In genomic region chr15:102999183-102999831, GRCm38 (mm10) we compare ENCODE assay signal across 8 mouse cellular contexts. TPM values are rescaled to one million over a fixed set of nuclear protein-coding genes. Genes with fewer than 3 reads are reported as not detected.
DNase-seq lines count a peak whose midpoint lies in the region; ATAC-seq and TF ChIP-seq lines count a peak whose summit lies in the region.

No protein-coding gene starts in this region.

- no peak overlapping the region for H3K9ac ChIP-seq in lung, postnatal 0 days (replicated peaks; ENCODE audit: low read depth)

- no peaks in the 10 kb centered on the region for H3K9me3 ChIP-seq in heart, embryonic 10.5 days
- no peaks in the 10 kb centered on the region for H3K9me3 ChIP-seq in lung, postnatal 0 days (ENCODE audit: low read length)

- H3K27ac ChIP-seq in heart, embryonic 10.5 days, result peak overlapping the region; percentile 60; the same call in 1 of the 2 replicates
- no peak overlapping the region for H3K27ac ChIP-seq in lung, postnatal 0 days (ENCODE audit: low read length)

- peak overlapping the region; percentile 68 for H3K4me2 ChIP-seq in lung, postnatal 0 days (replicated peaks; ENCODE audit: low read depth, low read length)

- peaks cover 32% of the 10 kb centered on the region for H3K4me1 ChIP-seq in heart, embryonic 10.5 days
- no peaks in the 10 kb centered on the region for H3K4me1 ChIP-seq in lung, postnatal 0 days (ENCODE audit: insufficient read depth, low read depth, low read length)

- peak overlapping the region; percentile 63 for H3K4me3 ChIP-seq in heart, embryonic 10.5 days
- H3K4me3 ChIP-seq in lung, postnatal 0 days (ENCODE audit: low read depth, low read length), result peak overlapping the region; percentile 31

- DNase-seq in urinary bladder, adult 2 months (ENCODE audit: low spot score), result peak; percentile 70
- DNase-seq in urinary bladder, postnatal 10 days (ENCODE audit: low spot score), result no peak
- DNase-seq in embryo, embryonic 9.5 days (ENCODE audit: extremely low spot score), result peak; percentile 82
- DNase-seq in heart, embryonic 10.5 days (ENCODE audit: low spot score), result no peak
- DNase-seq in kidney, adult 8-10 months, result peak; percentile 89 to 93
- DNase-seq in lung, postnatal 0 days (ENCODE audit: low spot score), result peak; percentile 42
- peak; percentile 95 for DNase-seq in skeletal muscle tissue, adult 2 months (ENCODE audit: low read depth, low spot score)

- peaks cover 100% of the 10 kb centered on the region for H3K27me3 ChIP-seq in heart, embryonic 10.5 days (ENCODE audit: insufficient read depth, poor library complexity, severe bottlenecking)
- H3K27me3 ChIP-seq in lung, postnatal 0 days (replicated peaks; ENCODE audit: insufficient read depth, low read length), result peaks cover 94% of the 10 kb centered on the region

- no peak for TF ChIP-seq EP300 in lung, postnatal 0 days (IDR thresholded peaks at IDR 0.05)

- under 1% methylated on average over 33 of the region's 33 CpGs for WGBS in heart, embryonic 10.5 days
- 1% methylated on average over 33 of the region's 33 CpGs for WGBS in lung, postnatal 0 days

- no peak for TF ChIP-seq CTCF in lung, postnatal 0 days (IDR thresholded peaks at IDR 0.05)

- H3K36me3 ChIP-seq in heart, embryonic 10.5 days, result no peaks in the 10 kb centered on the region
- H3K36me3 ChIP-seq in lung, postnatal 0 days (ENCODE audit: insufficient read depth, low read length), result no peaks in the 10 kb centered on the region

- no peak; the same call in 1 of the 2 replicates for ATAC-seq in lung, postnatal 0 days
- ATAC-seq in monocyte, adult 5-6 weeks (replicated peaks; ENCODE audit: insufficient number of reproducible peaks, low FRiP score, low TSS enrichment, poor library complexity, severe bottlenecking), result no peak

RNA-seq across cellular contexts. Expression of gene Hoxc6, which starts 1.2 kb away (rescaled TPM):
- polyA plus RNA-seq in urinary bladder, adult 2 months (2012; rRNA removed), result 2.1 and 2.5 TPM in 2 replicates
- polyA plus RNA-seq in heart, embryonic 10.5 days (2016; fragmentation: Nextera tagmentation; extraction: Ambion mirVana), result 0.23 and 1.8 TPM in 2 replicates
- polyA plus RNA-seq in lung, postnatal 0 days (2015; fragmentation: Nextera tagmentation; extraction: Ambion mirVana), result not detected in 2 replicates
- total RNA-seq in monocyte, adult 5-6 weeks (2017), result not detected in 3 replicates

RNA-seq across cellular contexts. Expression of gene Hoxc8, which starts 8.9 kb away (rescaled TPM):
- polyA plus RNA-seq in urinary bladder, adult 2 months (2012; rRNA removed), result 0.39 and 0.47 TPM in 2 replicates
- 0.06 and 1.7 TPM in 2 replicates for polyA plus RNA-seq in heart, embryonic 10.5 days (2016; fragmentation: Nextera tagmentation; extraction: Ambion mirVana)
- polyA plus RNA-seq in lung, postnatal 0 days (2015; fragmentation: Nextera tagmentation; extraction: Ambion mirVana), result not detected in 2 replicates
- not detected in 3 replicates for total RNA-seq in monocyte, adult 5-6 weeks (2017)

RNA-seq across cellular contexts. Expression of gene Hoxc4, which starts 19.4 kb away (rescaled TPM):
- polyA plus RNA-seq in urinary bladder, adult 2 months (2012; rRNA removed), result 0.76 and 0.80 TPM in 2 replicates
- 0.81 and 6.6 TPM in 2 replicates for polyA plus RNA-seq in heart, embryonic 10.5 days (2016; fragmentation: Nextera tagmentation; extraction: Ambion mirVana)
- 0.21 and 0.23 TPM in 2 replicates for polyA plus RNA-seq in lung, postnatal 0 days (2015; fragmentation: Nextera tagmentation; extraction: Ambion mirVana)
- total RNA-seq in monocyte, adult 5-6 weeks (2017), result 0.57 TPM in 1 of 3 replicates, not detected in the others

RNA-seq across cellular contexts. Expression of gene Hoxc9, which starts 23.1 kb away (rescaled TPM):
- polyA plus RNA-seq in urinary bladder, adult 2 months (2012; rRNA removed), result 0.36 and 0.46 TPM in 2 replicates
- polyA plus RNA-seq in heart, embryonic 10.5 days (2016; fragmentation: Nextera tagmentation; extraction: Ambion mirVana), result 0.49 TPM in 1 of 2 replicates, not detected in the other
- not detected in 2 replicates for polyA plus RNA-seq in lung, postnatal 0 days (2015; fragmentation: Nextera tagmentation; extraction: Ambion mirVana)
- total RNA-seq in monocyte, adult 5-6 weeks (2017), result not detected in 3 replicates

RNA-seq across cellular contexts. Expression of gene Hoxc5, which starts 32.1 kb away (rescaled TPM):
- 0.60 and 1.4 TPM in 2 replicates for polyA plus RNA-seq in urinary bladder, adult 2 months (2012; rRNA removed)
- polyA plus RNA-seq in heart, embryonic 10.5 days (2016; fragmentation: Nextera tagmentation; extraction: Ambion mirVana), result 0.60 and 5.5 TPM in 2 replicates
- polyA plus RNA-seq in lung, postnatal 0 days (2015; fragmentation: Nextera tagmentation; extraction: Ambion mirVana), result 0.23 TPM in 1 of 2 replicates, not detected in the other
- not detected in 3 replicates for total RNA-seq in monocyte, adult 5-6 weeks (2017)

Comparison
In these comparisons a context has a peak if more than half of its experiments do, and no peak if none do; other contexts are left out.
1. DNase-seq: peak in urinary bladder, adult 2 months (single experiment), embryo, embryonic 9.5 days (single experiment), kidney, adult 8-10 months (2 of 2), lung, postnatal 0 days (single experiment) and skeletal muscle tissue, adult 2 months (single experiment); none in urinary bladder, postnatal 10 days (single experiment) and heart, embryonic 10.5 days (single experiment).